Mouse (Mus musculus): Measurements from ENCODE around the gene Gm21936. TPM values are rescaled to one million over a fixed set of nuclear protein-coding genes. Genes with fewer than 3 reads are reported as not detected.

Gm21936 gene
- polyA plus RNA-seq (2017; shearing (Covaris generic)): not detected

GRCm38 (mm10) chr12:87795212-87795611 lies at the start of gene Gm21936:
Gene Gm21936, plus strand, starts transcription at chr12:87795512.

GRCm38 (mm10) chr12:87775655-87776054 lies 19.7 kb upstream of the Gm21936 start, which contains the start of gene Gm21319:
Gene Gm21319, minus strand, starts transcription at chr12:87775755.

GRCm38 (mm10) chr12:87816277-87816676 lies 21.0 kb downstream of the Gm21936 start, which contains the start of gene BB287469:
Gene BB287469, plus strand, starts transcription at chr12:87816577.

GRCm38 (mm10) chr12:87842239-87842638 lies 46.9 kb downstream of the Gm21936 start, which contains the start of gene Gm2001:
Gene Gm2001, minus strand, starts transcription at chr12:87842339.

Other genes with a start within 250 kb of the Gm21936 start
- not detected for gene Oog1, start 192.8 kb upstream of the Gm21936 start, polyA plus RNA-seq (2017; shearing (Covaris generic))
- gene Gm4027, start 176.6 kb upstream of the Gm21936 start, polyA plus RNA-seq (2017; shearing (Covaris generic)): not detected
- gene Gm16381, start 150.9 kb upstream of the Gm21936 start, polyA plus RNA-seq (2017; shearing (Covaris generic)): 0.56 TPM
- 0.10 TPM for gene Gm21319, start 19.8 kb upstream of the Gm21936 start, polyA plus RNA-seq (2017; shearing (Covaris generic))
- not detected for gene BB287469, start 21.1 kb downstream of the Gm21936 start, polyA plus RNA-seq (2017; shearing (Covaris generic))
- gene Gm2001, start 46.8 kb downstream of the Gm21936 start, polyA plus RNA-seq (2017; shearing (Covaris generic)): 0.56 TPM
- gene Gm2016, start 78.6 kb downstream of the Gm21936 start, polyA plus RNA-seq (2017; shearing (Covaris generic)): not detected
- gene Gm2022, start 99.9 kb downstream of the Gm21936 start, polyA plus RNA-seq (2017; shearing (Covaris generic)): not detected
- not detected for gene Gm2035, start 124.3 kb downstream of the Gm21936 start, polyA plus RNA-seq (2017; shearing (Covaris generic))
- not detected for gene Gm2042, start 158.6 kb downstream of the Gm21936 start, polyA plus RNA-seq (2017; shearing (Covaris generic))
- not detected for gene Gm2075, start 216.3 kb downstream of the Gm21936 start, polyA plus RNA-seq (2017; shearing (Covaris generic))
- not detected for gene Gm6803, start 223.3 kb downstream of the Gm21936 start, polyA plus RNA-seq (2017; shearing (Covaris generic))
- gene Gm2056, start 231.5 kb downstream of the Gm21936 start, polyA plus RNA-seq (2017; shearing (Covaris generic)): not detected

Measured in CD4-positive, CD25-positive, alpha-beta regulatory T cell (primary cell).